Mouse (Mus musculus): ENCODE measurements around the gene 1700067P10Rik. TPM values are rescaled to one million over a fixed set of nuclear protein-coding genes. Genes with fewer than 3 reads are reported as not detected.

The 1700067P10Rik gene
- polyA plus RNA-seq, 1 experiment from 2014 or later = not detected

GRCm38 (mm10) chr17:48098528-48098890 is 9.4 kb downstream of the 1700067P10Rik start:
- Histone ChIP-seq H3K36me3 (no peaks in the 10 kb centered on the region), H3K4me3 (peak overlapping the region; percentile 48), H3K4me1 (peaks cover 67% of the 10 kb centered on the region), H3K27me3 (ENCODE audit: low read depth, poor library complexity, severe bottlenecking) (peaks cover 68% of the 10 kb centered on the region), H3K27ac (peak overlapping the region; percentile 83), H3K9me3 (replicated peaks) (0 out of 2 replicates have a peak, but pooled peaks cover under 1% of the 10 kb centered on the region)
- DNase-seq (ENCODE audit: low spot score) = peak; percentile 60
- WGBS = 0% methylated on average over 19 of the region's 19 CpGs

GRCm38 (mm10) chr17:48099312-48099711 is 10.2 kb downstream of the 1700067P10Rik start:
- Histone ChIP-seq H3K36me3 (no peaks in the 10 kb centered on the region), H3K4me1 (peaks cover 67% of the 10 kb centered on the region), H3K27ac (peak overlapping the region; percentile 83), H3K9me3 (replicated peaks) (no peaks in the 10 kb centered on the region), H3K4me3 (peak overlapping the region; percentile 48), H3K27me3 (ENCODE audit: low read depth, poor library complexity, severe bottlenecking) (peaks cover 63% of the 10 kb centered on the region)
- 7% methylated on average over 11 of the region's 11 CpGs for WGBS
- DNase-seq (ENCODE audit: low spot score) = peak; percentile 50

- Histone ChIP-seq H3K4me1 (peaks cover 53% of the 10 kb centered on the region), H3K9me3 (replicated peaks) (no peaks in the 10 kb centered on the region), H3K27me3 (ENCODE audit: low read depth, poor library complexity, severe bottlenecking) (peaks cover 49% of the 10 kb centered on the region), H3K27ac (no peak overlapping the region; the same call in 1 of the 2 replicates), H3K4me3 (peak overlapping the region; percentile 40), H3K36me3 (no peaks in the 10 kb centered on the region)
- 13% methylated on average over 20 of the region's 21 CpGs for WGBS
- peak; percentile 96 for DNase-seq (ENCODE audit: low spot score)
Measured at GRCm38 (mm10) chr17:48100441-48101417, 11.6 kb downstream of the 1700067P10Rik start.

- Histone ChIP-seq H3K27me3 (ENCODE audit: low read depth, poor library complexity, severe bottlenecking) (0 out of 2 replicates have a peak, but pooled peaks cover 3% of the 10 kb centered on the region), H3K27ac (no peak overlapping the region), H3K9me3 (replicated peaks) (no peaks in the 10 kb centered on the region), H3K36me3 (no peaks in the 10 kb centered on the region), H3K4me1 (peaks cover 5% of the 10 kb centered on the region; the same call in 1 of the 2 replicates), H3K4me3 (no peak overlapping the region)
- DNase-seq (ENCODE audit: low spot score) = no peak
- WGBS = 68% methylated on average over 4 of the region's 4 CpGs
Measured at GRCm38 (mm10) chr17:48107333-48107732, 18.2 kb downstream of the 1700067P10Rik start.

- no peak for DNase-seq (ENCODE audit: low spot score)
- Histone ChIP-seq H3K27me3 (ENCODE audit: low read depth, poor library complexity, severe bottlenecking) (0 out of 2 replicates have a peak, but pooled peaks cover 3% of the 10 kb centered on the region), H3K4me3 (no peak overlapping the region), H3K4me1 (peaks cover 5% of the 10 kb centered on the region; the same call in 1 of the 2 replicates), H3K36me3 (no peaks in the 10 kb centered on the region), H3K27ac (no peak overlapping the region), H3K9me3 (replicated peaks) (no peaks in the 10 kb centered on the region)
- WGBS = 60% methylated on average over 6 of the region's 6 CpGs
Measured at GRCm38 (mm10) chr17:48107862-48108261, 18.7 kb downstream of the 1700067P10Rik start.

- H3K27me3 ChIP-seq (ENCODE audit: low read depth, poor library complexity, severe bottlenecking) = 0 out of 2 replicates have a peak, but pooled peaks cover 3% of the 10 kb centered on the region
- H3K27ac ChIP-seq = no peak overlapping the region
- H3K36me3 ChIP-seq = no peaks in the 10 kb centered on the region
- no peaks in the 10 kb centered on the region; the same call in 1 of the 2 replicates for H3K9me3 ChIP-seq (replicated peaks)
- DNase-seq (ENCODE audit: low spot score) = no peak
- no peak overlapping the region for H3K4me3 ChIP-seq
- H3K4me1 ChIP-seq = peaks cover 5% of the 10 kb centered on the region; the same call in 1 of the 2 replicates
- WGBS = 77% methylated on average over 3 of the region's 3 CpGs
Measured at GRCm38 (mm10) chr17:48108520-48108919, 19.4 kb downstream of the 1700067P10Rik start.

- Histone ChIP-seq H3K4me1 (peaks cover 5% of the 10 kb centered on the region; the same call in 1 of the 2 replicates), H3K4me3 (no peak overlapping the region), H3K36me3 (no peaks in the 10 kb centered on the region), H3K27ac (0 out of 2 replicates have a peak overlapping the region, but pooled peaks have one; percentile 30), H3K27me3 (ENCODE audit: low read depth, poor library complexity, severe bottlenecking) (no peaks in the 10 kb centered on the region), H3K9me3 (replicated peaks) (no peaks in the 10 kb centered on the region; the same call in 1 of the 2 replicates)
- WGBS = 48% methylated on average over 8 of the region's 8 CpGs
- DNase-seq (ENCODE audit: low spot score) = peak; percentile 69
Measured at GRCm38 (mm10) chr17:48110547-48111287, 21.6 kb downstream of the 1700067P10Rik start.

GRCm38 (mm10) chr17:48118570-48118969 is 29.5 kb downstream of the 1700067P10Rik start:
- no peaks in the 10 kb centered on the region for H3K27me3 ChIP-seq (ENCODE audit: low read depth, poor library complexity, severe bottlenecking)
- H3K9me3 ChIP-seq (replicated peaks) = no peaks in the 10 kb centered on the region
- no peak overlapping the region for H3K4me3 ChIP-seq
- no peak overlapping the region for H3K27ac ChIP-seq
- no peaks in the 10 kb centered on the region for H3K36me3 ChIP-seq
- WGBS = 76% methylated on average over 1 of the region's 1 CpGs
- no peaks in the 10 kb centered on the region for H3K4me1 ChIP-seq
- DNase-seq (ENCODE audit: low spot score) = no peak

GRCm38 (mm10) chr17:48119656-48120055 is 30.5 kb downstream of the 1700067P10Rik start:
- no peaks in the 10 kb centered on the region for H3K27me3 ChIP-seq (ENCODE audit: low read depth, poor library complexity, severe bottlenecking)
- WGBS = 26% methylated on average over 3 of the region's 3 CpGs
- no peaks in the 10 kb centered on the region for H3K36me3 ChIP-seq
- H3K27ac ChIP-seq = no peak overlapping the region
- no peaks in the 10 kb centered on the region for H3K9me3 ChIP-seq (replicated peaks)
- no peaks in the 10 kb centered on the region for H3K4me1 ChIP-seq
- H3K4me3 ChIP-seq = no peak overlapping the region
- peak; percentile 89 for DNase-seq (ENCODE audit: low spot score)

- H3K4me1 ChIP-seq = no peaks in the 10 kb centered on the region
- no peaks in the 10 kb centered on the region for H3K27me3 ChIP-seq (ENCODE audit: low read depth, poor library complexity, severe bottlenecking)
- no peak overlapping the region for H3K4me3 ChIP-seq
- 91% methylated on average over 20 of the region's 20 CpGs for WGBS
- H3K9me3 ChIP-seq (replicated peaks) = no peaks in the 10 kb centered on the region
- no peaks in the 10 kb centered on the region for H3K36me3 ChIP-seq
- DNase-seq (ENCODE audit: low spot score) = no peak
- no peak overlapping the region for H3K27ac ChIP-seq
Measured at GRCm38 (mm10) chr17:48120456-48120855, 31.3 kb downstream of the 1700067P10Rik start.

GRCm38 (mm10) chr17:48132810-48133209 is 43.7 kb downstream of the 1700067P10Rik start:
- Histone ChIP-seq H3K4me3 (no peak overlapping the region), H3K27ac (no peak overlapping the region), H3K36me3 (no peaks in the 10 kb centered on the region), H3K27me3 (ENCODE audit: low read depth, poor library complexity, severe bottlenecking) (no peaks in the 10 kb centered on the region), H3K9me3 (replicated peaks) (no peaks in the 10 kb centered on the region), H3K4me1 (no peaks in the 10 kb centered on the region)
- WGBS = 89% methylated on average over 2 of the region's 2 CpGs
- no peak for DNase-seq (ENCODE audit: low spot score)
